Mouse (Mus musculus) right cerebral cortex, postnatal 4 days (tissue): ENCODE results near the gene Ppfibp2.

Experiments used
- DNase-seq: peaks from one replicate; pipeline ENCODE4 v3.0.0-alpha.2; 2022

Gene Ppfibp2

GRCm38 (mm10) chr7:107618028-107618992 is 23.3 kb downstream of the Ppfibp2 start:
- DNase-seq: no peak

- no peak for DNase-seq
These were observed 24.2 kb downstream of the Ppfibp2 start for GRCm38 (mm10) chr7:107619225-107619624.

GRCm38 (mm10) chr7:107620137-107620536 is 25.1 kb downstream of the Ppfibp2 start:
- no peak for DNase-seq

- no peak for DNase-seq
These were observed 29.4 kb downstream of the Ppfibp2 start for GRCm38 (mm10) chr7:107624432-107624831.

GRCm38 (mm10) chr7:107625061-107625460 is 30.1 kb downstream of the Ppfibp2 start, which contains the start of gene 5330417H12Rik:
Gene 5330417H12Rik, minus strand, starts transcription at chr7:107625161.
- no peak for DNase-seq

- no peak for DNase-seq
These were observed 30.8 kb downstream of the Ppfibp2 start for GRCm38 (mm10) chr7:107625781-107626180.

GRCm38 (mm10) chr7:107628383-107628782 is 33.4 kb downstream of the Ppfibp2 start:
- no peak for DNase-seq

GRCm38 (mm10) chr7:107633201-107633600 is 38.2 kb downstream of the Ppfibp2 start:
- DNase-seq: no peak

GRCm38 (mm10) chr7:107637398-107637797 is 42.4 kb downstream of the Ppfibp2 start:
- no peak for DNase-seq

- DNase-seq: no peak
These were observed 43.0 kb downstream of the Ppfibp2 start for GRCm38 (mm10) chr7:107638026-107638425.

GRCm38 (mm10) chr7:107642586-107643275 is 47.7 kb downstream of the Ppfibp2 start:
- peak; percentile 45 for DNase-seq

- DNase-seq: no peak
These were observed 50.0 kb downstream of the Ppfibp2 start for GRCm38 (mm10) chr7:107644987-107645386.

GRCm38 (mm10) chr7:107648937-107649688 is 54.1 kb downstream of the Ppfibp2 start:
- DNase-seq: no peak

- no peak for DNase-seq
These were observed 55.0 kb downstream of the Ppfibp2 start for GRCm38 (mm10) chr7:107649990-107650389.

GRCm38 (mm10) chr7:107651821-107652220 is 56.8 kb downstream of the Ppfibp2 start:
- no peak for DNase-seq

GRCm38 (mm10) chr7:107656451-107656850 is 61.4 kb downstream of the Ppfibp2 start:
- no peak for DNase-seq

- DNase-seq: no peak
These were observed 64.3 kb downstream of the Ppfibp2 start for GRCm38 (mm10) chr7:107659186-107659918.

- DNase-seq: peak; percentile 66
These were observed 66.3 kb downstream of the Ppfibp2 start for GRCm38 (mm10) chr7:107661189-107661842.

- no peak for DNase-seq
These were observed 66.9 kb downstream of the Ppfibp2 start for GRCm38 (mm10) chr7:107661843-107662281.

GRCm38 (mm10) chr7:107663621-107664020 is 68.6 kb downstream of the Ppfibp2 start:
- no peak for DNase-seq
